8 mouse cellular contexts compared by ENCODE assay signal in genomic region chr10:5288716-5289574, GRCm38 (mm10).
DNase-seq lines count a peak whose midpoint lies in the region; ATAC-seq and TF ChIP-seq lines count a peak whose summit lies in the region.

No protein-coding gene starts in this region.

- 37% methylated on average over 19 of the region's 19 CpGs for WGBS in embryonic facial prominence, embryonic 10.5 days
- WGBS in intestine, embryonic 15.5 days: 24% methylated on average over 19 of the region's 19 CpGs
- 56% methylated on average over 19 of the region's 19 CpGs for WGBS in midbrain, embryonic 11.5 days
- WGBS in stomach, embryonic 15.5 days: 20% methylated on average over 19 of the region's 19 CpGs

- H3K36me3 ChIP-seq in ES-E14 (ENCODE audit: control insufficient read depth, insufficient read depth, low read length, poor library complexity, severe bottlenecking): no peaks in the 10 kb centered on the region
- no peaks in the 10 kb centered on the region for H3K36me3 ChIP-seq in embryonic facial prominence, embryonic 10.5 days (replicated peaks)
- H3K36me3 ChIP-seq in intestine, embryonic 15.5 days: no peaks in the 10 kb centered on the region
- no peaks in the 10 kb centered on the region for H3K36me3 ChIP-seq in midbrain, embryonic 11.5 days (ENCODE audit: control insufficient read depth, insufficient read depth, low read length)
- no peaks in the 10 kb centered on the region for H3K36me3 ChIP-seq in stomach, embryonic 15.5 days

- peak; percentile 91 for ATAC-seq in intestine, embryonic 15.5 days
- ATAC-seq in midbrain, embryonic 11.5 days (ENCODE audit: low FRiP score): peak; percentile 65
- peak; percentile 85 for ATAC-seq in stomach, embryonic 15.5 days (ENCODE audit: insufficient read depth, low FRiP score, low read depth)

- H3K9me3 ChIP-seq in ES-E14 (ENCODE audit: control insufficient read depth, insufficient read depth, low read depth, low read length): no peaks in the 10 kb centered on the region
- 0 out of 2 replicates have a peak, but pooled peaks cover 2% of the 10 kb centered on the region for H3K9me3 ChIP-seq in embryonic facial prominence, embryonic 10.5 days
- no peaks in the 10 kb centered on the region for H3K9me3 ChIP-seq in intestine, embryonic 15.5 days
- H3K9me3 ChIP-seq in midbrain, embryonic 11.5 days (ENCODE audit: control insufficient read depth, low read length): no peaks in the 10 kb centered on the region; the same call in 1 of the 2 replicates
- H3K9me3 ChIP-seq in stomach, embryonic 15.5 days: peaks cover 2% of the 10 kb centered on the region

- peak; percentile 20 for DNase-seq in ES-E14 (ENCODE audit: low read depth, low spot score)
- peak; percentile 83 for DNase-seq in embryonic facial prominence, embryonic 10.5 days (ENCODE audit: low spot score)
- peak; percentile 71 to 72 for DNase-seq in gastrocnemius, postnatal 36 days
- peak; percentile 45 to 74 for DNase-seq in left cerebral cortex, adult 8-10 months (ENCODE audit: low spot score in 2 of 2)
- peak; percentile 87 for DNase-seq in midbrain, embryonic 11.5 days (ENCODE audit: low spot score, missing footprints)
- no peak for DNase-seq in spleen, postnatal 36 days (ENCODE audit: low spot score in 2 of 2)

- H3K4me2 ChIP-seq in intestine, embryonic 15.5 days (replicated peaks): peak overlapping the region; percentile 50
- no peak overlapping the region for H3K4me2 ChIP-seq in midbrain, embryonic 11.5 days
- peak overlapping the region; percentile 46 for H3K4me2 ChIP-seq in stomach, embryonic 15.5 days

- no peak overlapping the region for H3K9ac ChIP-seq in ES-E14 (ENCODE audit: insufficient read depth, low read depth, low read length, poor library complexity, severe bottlenecking)
- H3K9ac ChIP-seq in intestine, embryonic 15.5 days: peak overlapping the region; percentile 33
- H3K9ac ChIP-seq in midbrain, embryonic 11.5 days (ENCODE audit: low read length): no peak overlapping the region
- H3K9ac ChIP-seq in stomach, embryonic 15.5 days: peak overlapping the region; percentile 24; the same call in 1 of the 2 replicates

- H3K4me3 ChIP-seq in ES-E14 (ENCODE audit: insufficient read depth in 1 of 2, low read depth in 1 of 2, low read length in 2 of 2, poor library complexity in 1 of 2, severe bottlenecking in 1 of 2): no peak overlapping the region
- peak overlapping the region; percentile 48 for H3K4me3 ChIP-seq in embryonic facial prominence, embryonic 10.5 days
- peak overlapping the region; percentile 35 for H3K4me3 ChIP-seq in intestine, embryonic 15.5 days (replicated peaks)
- H3K4me3 ChIP-seq in midbrain, embryonic 11.5 days (ENCODE audit: low read depth, low read length): no peak overlapping the region
- H3K4me3 ChIP-seq in stomach, embryonic 15.5 days (replicated peaks): peak overlapping the region; percentile 39

- H3K4me1 ChIP-seq in ES-E14 (ENCODE audit: control insufficient read depth in 2 of 2, insufficient read depth in 2 of 2, low read length in 2 of 2, poor library complexity in 1 of 2): no peaks in the 10 kb centered on the region
- H3K4me1 ChIP-seq in embryonic facial prominence, embryonic 10.5 days: peaks cover 23% of the 10 kb centered on the region
- no peaks in the 10 kb centered on the region for H3K4me1 ChIP-seq in intestine, embryonic 15.5 days (replicated peaks)
- no peaks in the 10 kb centered on the region for H3K4me1 ChIP-seq in midbrain, embryonic 11.5 days (ENCODE audit: control insufficient read depth, insufficient read depth, low read length)
- no peaks in the 10 kb centered on the region for H3K4me1 ChIP-seq in stomach, embryonic 15.5 days

- no peak overlapping the region for H3K27ac ChIP-seq in ES-E14 (ENCODE audit: insufficient read depth, low read depth, low read length, poor library complexity, severe bottlenecking)
- H3K27ac ChIP-seq in embryonic facial prominence, embryonic 10.5 days (replicated peaks): peak overlapping the region; percentile 84
- H3K27ac ChIP-seq in intestine, embryonic 15.5 days: peak overlapping the region; percentile 92
- no peak overlapping the region for H3K27ac ChIP-seq in midbrain, embryonic 11.5 days (ENCODE audit: low read depth, low read length)
- H3K27ac ChIP-seq in stomach, embryonic 15.5 days: peak overlapping the region; percentile 93

- in situ Hi-C loops in ES-E14 (cut with MboI; ENCODE audit: low sequenced_read_pairs in 2 of 2, unreplicated experiment in 2 of 2): no loop called here

- intact Hi-C loops in gastrocnemius, postnatal 36 days (cut with DNase I): no loop called here

- no peaks in the 10 kb centered on the region for H3K27me3 ChIP-seq in embryonic facial prominence, embryonic 10.5 days (replicated peaks; ENCODE audit: low read depth, poor library complexity, severe bottlenecking)
- no peaks in the 10 kb centered on the region for H3K27me3 ChIP-seq in intestine, embryonic 15.5 days (replicated peaks)
- H3K27me3 ChIP-seq in midbrain, embryonic 11.5 days (ENCODE audit: control insufficient read depth, insufficient read depth, low read length): no peaks in the 10 kb centered on the region
- H3K27me3 ChIP-seq in stomach, embryonic 15.5 days (replicated peaks): no peaks in the 10 kb centered on the region

TF ChIP-seq in ES-E14, 5 proteins besides CTCF, POLR2A, EP300 and RAD21:
- no peak for TF ChIP-seq ZNF384 (IDR thresholded peaks at IDR 0.05; ENCODE audit: low read depth, low read length)

Comparison
In these comparisons a context has a peak if more than half of its experiments do, and no peak if none do; other contexts are left out.
1. DNase-seq: peak in ES-E14 (single experiment), embryonic facial prominence, embryonic 10.5 days (single experiment), gastrocnemius, postnatal 36 days (2 of 2), left cerebral cortex, adult 8-10 months (2 of 2) and midbrain, embryonic 11.5 days (single experiment); none in spleen, postnatal 36 days (0 of 2).
2. H3K27ac ChIP-seq: peak in embryonic facial prominence, embryonic 10.5 days (single experiment), intestine, embryonic 15.5 days (single experiment) and stomach, embryonic 15.5 days (single experiment); none in ES-E14 (single experiment) and midbrain, embryonic 11.5 days (single experiment).
3. H3K4me3 ChIP-seq: peak in embryonic facial prominence, embryonic 10.5 days (single experiment), intestine, embryonic 15.5 days (single experiment) and stomach, embryonic 15.5 days (single experiment); none in ES-E14 (0 of 2) and midbrain, embryonic 11.5 days (single experiment).
4. H3K9ac ChIP-seq: peak in intestine, embryonic 15.5 days (single experiment) and stomach, embryonic 15.5 days (single experiment); none in ES-E14 (single experiment) and midbrain, embryonic 11.5 days (single experiment).
5. Peak in every context shown above with its lines, with median percentiles within 50 percentile points of each other: ATAC-seq.